Mouse (Mus musculus): ENCODE data around the gene Meox1. TPM values are rescaled to one million over a fixed set of nuclear protein-coding genes. Genes with fewer than 3 reads are reported as not detected.
A peak's percentile ranks its signal among the peaks of the same experiment; 100 is the strongest.

The Meox1 gene
- total and polyA plus RNA-seq, 3 experiments: not detected

DNA sequence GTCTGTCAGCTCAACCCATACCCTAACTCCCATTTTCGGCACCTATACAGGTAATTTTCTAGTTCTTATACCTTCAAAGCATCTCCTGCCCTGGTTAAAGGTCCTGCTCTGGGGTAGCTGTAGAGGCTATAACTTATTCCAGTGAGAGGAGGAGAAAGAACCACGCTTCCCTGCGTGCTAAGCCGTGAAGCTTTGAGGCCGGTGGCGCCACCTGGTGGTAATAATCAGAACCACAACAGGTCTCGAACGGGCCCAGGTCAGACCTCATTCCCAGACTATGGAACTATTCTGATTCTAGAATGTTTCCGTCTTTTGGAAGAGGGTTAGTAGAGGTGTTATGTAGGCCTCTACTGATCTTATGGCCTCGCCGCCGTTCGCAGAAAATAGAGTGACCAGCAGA, 10.9 kb upstream of the Meox1 start:
- no peak overlapping the region for H3K4me3 ChIP-seq (ENCODE audit: control insufficient read depth in 1 of 2, insufficient read depth in 1 of 2, low read depth in 2 of 2, low read length in 2 of 2)
- peak; percentile 74 for DNase-seq (ENCODE audit: low read depth, low spot score)
- no peaks in the 10 kb centered on the region for H3K4me1 ChIP-seq (ENCODE audit: control insufficient read depth in 1 of 2, insufficient read depth in 2 of 2, low read length in 2 of 2)
- no peak overlapping the region for H3K9ac ChIP-seq (ENCODE audit: control insufficient read depth, low read depth, low read length, poor library complexity, severe bottlenecking)
- H3K36me3 ChIP-seq (ENCODE audit: control insufficient read depth in 1 of 2, insufficient read depth in 2 of 2, low read length in 2 of 2): no peaks in the 10 kb centered on the region
- TF ChIP-seq ETS1 (IDR thresholded peaks at IDR 0.05; ENCODE audit: low read depth, low read length): no peak
- no peak for TF ChIP-seq HCFC1 (IDR thresholded peaks at IDR 0.05; ENCODE audit: low read depth, low read length)
- TF ChIP-seq E2F4 (IDR thresholded peaks at IDR 0.05; ENCODE audit: borderline replicate concordance, low read depth, low read length): no peak
- TF ChIP-seq MAFK (IDR thresholded peaks at IDR 0.05; ENCODE audit: borderline replicate concordance, low read depth, low read length): no peak
- no peak for TF ChIP-seq KAT2A (conservative IDR thresholded peaks at IDR 0.05; ENCODE audit: low read depth, low read length)
- TF ChIP-seq ZKSCAN1 (IDR thresholded peaks at IDR 0.05; ENCODE audit: low read depth, low read length): no peak
- TF ChIP-seq USF2 (IDR thresholded peaks at IDR 0.05; ENCODE audit: borderline replicate concordance in 1 of 2, insufficient read depth in 1 of 2, low read depth in 1 of 2, low read length in 2 of 2): no peak
- TF ChIP-seq CHD1 (IDR thresholded peaks at IDR 0.05; ENCODE audit: low read depth, low read length): no peak
- TF ChIP-seq SIN3A (IDR thresholded peaks at IDR 0.05; ENCODE audit: low read length): no peak
- no peak for TF ChIP-seq CHD2 (IDR thresholded peaks at IDR 0.05; ENCODE audit: low read length)
- TF ChIP-seq MEF2A (IDR thresholded peaks at IDR 0.05; ENCODE audit: extremely low read depth, insufficient replicate concordance, low read depth, low read length, poor library complexity, severe bottlenecking): no peak
- TF ChIP-seq BHLHE40 (IDR thresholded peaks at IDR 0.05; ENCODE audit: borderline replicate concordance, low read depth, low read length): no peak
- TF ChIP-seq SMC3 (IDR thresholded peaks at IDR 0.05; ENCODE audit: low read depth, low read length): peak; percentile 81
- no peak; the same call in 1 of the 2 replicates for TF ChIP-seq ZNF384 (IDR thresholded peaks at IDR 0.05; ENCODE audit: low read depth, low read length)
- peak; percentile 46 for TF ChIP-seq RAD21 (IDR thresholded peaks at IDR 0.05; ENCODE audit: low read depth, low read length)
- no peak for TF ChIP-seq USF1 (IDR thresholded peaks at IDR 0.05; ENCODE audit: low read depth, low read length)
- peak; percentile 87 to 98 (median 93) for TF ChIP-seq CTCF (IDR thresholded peaks at IDR 0.05 in 2 of 3, conservative IDR thresholded peaks at IDR 0.05 in 1 of 3; ENCODE audit: control insufficient read depth in 1 of 3, insufficient read depth in 1 of 3, low read depth in 2 of 3, low read length in 3 of 3, poor library complexity in 1 of 3, severe bottlenecking in 1 of 3)
- TF ChIP-seq UBTF (IDR thresholded peaks at IDR 0.05; ENCODE audit: borderline replicate concordance, insufficient read depth, low read depth, low read length): no peak
- no peaks in the 10 kb centered on the region for H3K79me2 ChIP-seq (ENCODE audit: control insufficient read depth, insufficient read depth, low read length, poor library complexity)
- no peaks in the 10 kb centered on the region for H3K9me3 ChIP-seq (replicated peaks; ENCODE audit: insufficient read depth, low read length)
- no peak overlapping the region for H3K27ac ChIP-seq (ENCODE audit: control insufficient read depth, low read depth, low read length)
- peaks cover 13 to 34% of the 10 kb centered on the region in 2 experiments for H3K27me3 ChIP-seq (ENCODE audit: control insufficient read depth in 1 of 2, insufficient read depth in 2 of 2, low read length in 2 of 2)

DNA sequence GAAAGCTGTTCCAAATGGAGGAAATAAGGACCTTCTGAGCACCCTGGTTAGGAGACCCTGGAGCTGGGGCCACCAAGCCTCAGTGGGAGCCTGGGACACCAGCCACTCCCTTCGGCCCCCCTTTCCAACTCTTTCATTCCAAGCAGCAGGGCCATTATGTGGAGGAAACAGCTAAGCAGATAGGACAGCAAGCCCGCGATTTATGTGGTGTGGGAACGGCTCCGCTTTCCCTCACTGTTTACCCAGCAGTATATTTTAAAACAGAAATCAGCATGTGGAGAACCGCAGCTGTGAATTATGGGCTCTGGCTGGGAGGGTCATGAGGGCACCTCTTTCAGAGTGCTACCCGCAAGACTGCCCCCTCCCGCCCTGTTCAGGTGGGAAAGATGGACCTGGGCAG, 7.1 kb upstream of the Meox1 start:
- H3K9ac ChIP-seq (ENCODE audit: control insufficient read depth, low read depth, low read length, poor library complexity, severe bottlenecking): no peak overlapping the region
- no peaks in the 10 kb centered on the region for H3K79me2 ChIP-seq (ENCODE audit: control insufficient read depth, insufficient read depth, low read length, poor library complexity)
- H3K27ac ChIP-seq (ENCODE audit: control insufficient read depth, low read depth, low read length): no peak overlapping the region
- no peaks in the 10 kb centered on the region for H3K4me1 ChIP-seq (ENCODE audit: control insufficient read depth in 1 of 2, insufficient read depth in 2 of 2, low read length in 2 of 2)
- TF ChIP-seq CTCF (IDR thresholded peaks at IDR 0.05 in 2 of 3, conservative IDR thresholded peaks at IDR 0.05 in 1 of 3; ENCODE audit: control insufficient read depth in 1 of 3, insufficient read depth in 1 of 3, low read depth in 2 of 3, low read length in 3 of 3, poor library complexity in 1 of 3, severe bottlenecking in 1 of 3) (no peak), USF2 (IDR thresholded peaks at IDR 0.05; ENCODE audit: borderline replicate concordance in 1 of 2, insufficient read depth in 1 of 2, low read depth in 1 of 2, low read length in 2 of 2) (no peak), GABPA (IDR thresholded peaks at IDR 0.05; ENCODE audit: low read depth, low read length) (no peak), CHD1 (IDR thresholded peaks at IDR 0.05; ENCODE audit: low read depth, low read length) (no peak), POLR2AphosphoS5 (IDR thresholded peaks at IDR 0.05; ENCODE audit: borderline replicate concordance, low read depth, low read length) (no peak)
- DNase-seq (ENCODE audit: low read depth, low spot score): no peak
- H3K36me3 ChIP-seq (ENCODE audit: control insufficient read depth in 1 of 2, insufficient read depth in 2 of 2, low read length in 2 of 2): no peaks in the 10 kb centered on the region
- no peak overlapping the region for H3K4me3 ChIP-seq (ENCODE audit: control insufficient read depth in 1 of 2, insufficient read depth in 1 of 2, low read depth in 2 of 2, low read length in 2 of 2)
- no peaks in the 10 kb centered on the region for H3K9me3 ChIP-seq (replicated peaks; ENCODE audit: insufficient read depth, low read length)
- peaks cover 18 to 33% of the 10 kb centered on the region in 2 experiments for H3K27me3 ChIP-seq (ENCODE audit: control insufficient read depth in 1 of 2, insufficient read depth in 2 of 2, low read length in 2 of 2)
